Mouse (Mus musculus): ENCODE results near the gene Hhipl2.

DNA sequence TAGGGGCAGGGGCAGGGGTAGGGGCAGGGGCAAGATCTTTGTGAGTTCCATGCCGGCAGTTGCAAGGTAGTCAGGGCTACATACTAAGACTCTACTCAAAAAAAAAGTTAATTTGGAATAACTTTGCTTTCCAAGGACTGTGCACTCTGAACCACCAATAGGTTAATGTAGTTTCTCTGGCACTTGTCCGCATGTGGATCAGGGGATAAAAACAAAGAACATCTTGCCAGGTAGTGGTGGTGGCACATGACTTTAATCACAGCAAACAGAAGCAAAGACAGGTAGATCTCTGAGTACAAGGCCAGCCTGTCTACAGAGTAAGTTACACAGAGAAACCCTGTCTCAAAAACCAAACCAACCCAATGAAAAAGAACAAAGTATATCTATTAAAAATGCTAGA is 35.4 kb upstream of the Hhipl2 start:
- no peak for TF ChIP-seq POLR2A (IDR thresholded peaks at IDR 0.05; ENCODE audit: borderline replicate concordance, low read depth, low read length)
- no peak for TF ChIP-seq CTCF (IDR thresholded peaks at IDR 0.05; ENCODE audit: low read depth, low read length)
